16 mouse cellular contexts compared by ENCODE assay signal in the genomic region with DNA sequence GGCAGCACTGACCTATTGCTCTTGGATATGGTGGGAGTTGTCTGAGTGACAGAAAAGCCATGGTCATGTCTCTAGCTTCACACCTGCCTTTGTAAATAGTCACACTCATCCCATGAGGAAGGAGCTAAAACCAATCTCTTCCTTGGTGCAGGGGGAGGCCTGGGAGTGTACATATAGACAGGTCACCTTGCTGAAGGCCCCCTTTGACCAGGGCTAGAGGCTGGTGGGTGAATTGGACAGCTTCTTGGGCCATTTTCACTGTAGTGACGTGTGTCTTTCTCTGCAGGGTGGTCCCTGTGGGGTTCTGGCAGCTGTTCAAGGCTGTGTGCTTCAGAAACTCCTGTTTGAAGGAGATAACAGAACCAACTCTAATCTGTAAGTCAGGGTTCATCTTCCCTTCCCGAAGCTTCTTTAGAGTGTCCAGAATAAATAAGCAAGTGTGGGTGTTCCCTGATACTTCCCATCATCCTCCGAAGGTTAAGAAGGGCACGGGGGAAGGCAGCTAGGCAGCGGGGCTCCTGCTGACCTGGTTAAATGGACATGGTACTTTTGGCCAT.
DNase-seq lines count a peak whose midpoint lies in the region; ATAC-seq lines count a peak whose summit lies in the region.
"Had no signal": no experiment of that assay in that cellular context is flagged by ENCODE, and none has a peak within 500 bp of the region (broad histone marks: within the 10 kb centered on the region; RNA-seq: fewer than 3 reads in every experiment).

No protein-coding gene starts in this region.

- H3K36me3 ChIP-seq in liver, embryonic 13.5 days, result no peaks in the 10 kb centered on the region

- no peaks in the 10 kb centered on the region for H3K9me3 ChIP-seq in liver, embryonic 13.5 days (replicated peaks)
- H3K9me3 ChIP-seq: embryonic facial prominence, embryonic 13.5 days; forebrain, embryonic 12.5 days; limb, embryonic 12.5 days; neural tube, embryonic 15.5 days had no signal

- H3K4me3 ChIP-seq in liver, embryonic 13.5 days (replicated peaks), result 0 out of 2 replicates have a peak overlapping the region, but pooled peaks have one; percentile 1
- H3K4me3 ChIP-seq: embryonic facial prominence, embryonic 13.5 days; forebrain, embryonic 12.5 days; layer of hippocampus, adult 2 months; limb, embryonic 12.5 days; neural tube, embryonic 15.5 days had no signal

- H3K4me2 ChIP-seq in liver, embryonic 13.5 days, result peak overlapping the region; percentile 49
- H3K4me2 ChIP-seq: embryonic facial prominence, embryonic 13.5 days; forebrain, embryonic 12.5 days; limb, embryonic 12.5 days; neural tube, embryonic 15.5 days had no signal

- H3K27me3 ChIP-seq in liver, embryonic 13.5 days, result no peaks in the 10 kb centered on the region
- H3K27me3 ChIP-seq: embryonic facial prominence, embryonic 13.5 days; forebrain, embryonic 12.5 days; limb, embryonic 12.5 days; neural tube, embryonic 15.5 days; Patski had no signal

- H3K9ac ChIP-seq in liver, embryonic 13.5 days, result peak overlapping the region; percentile 59
- H3K9ac ChIP-seq: embryonic facial prominence, embryonic 13.5 days; forebrain, embryonic 12.5 days; limb, embryonic 12.5 days; neural tube, embryonic 15.5 days had no signal

- no peak for ATAC-seq in cerebellum, adult (ENCODE audit: insufficient number of reproducible peaks, low FRiP score, low TSS enrichment)
- ATAC-seq in liver, embryonic 13.5 days (ENCODE audit: low read depth), result peak; percentile 90
- no peak for ATAC-seq in inflammation-experienced regulatory T-cells, adult 6 months
- ATAC-seq: Patski had no signal

- WGBS in liver, embryonic 13.5 days (ENCODE audit: insufficient replicate concordance), result 14% methylated on average over 5 of the region's 5 CpGs

- peak overlapping the region; percentile 84 for H3K27ac ChIP-seq in liver, embryonic 13.5 days
- H3K27ac ChIP-seq: embryonic facial prominence, embryonic 13.5 days; forebrain, embryonic 12.5 days; layer of hippocampus, adult 2 months; limb, embryonic 12.5 days; neural tube, embryonic 15.5 days had no signal

- peaks cover 66% of the 10 kb centered on the region for H3K4me1 ChIP-seq in liver, embryonic 13.5 days (replicated peaks)
- H3K4me1 ChIP-seq: forebrain, embryonic 12.5 days; neural tube, embryonic 15.5 days had no signal

- peak; percentile 19 for DNase-seq in cerebellum, adult 9-10 months
- DNase-seq in c-Kit-positive CD71-positive TER-119-negative erythroid progenitor cells, embryonic 14.5 days (ENCODE audit: low read depth), result peak; percentile 69
- peak; percentile 55 for DNase-seq in liver, embryonic 13.5 days
- peak; percentile 55 to 78 for DNase-seq in spleen, postnatal 10 days (ENCODE audit: low spot score in 2 of 2)
- DNase-seq in embryo, embryonic 10 days (ENCODE audit: low spot score), result no peak
- DNase-seq in lung, postnatal 4 days, result no peak
- DNase-seq: heart, adult 11 months; retina, postnatal 1 day had no signal

Comparison
In these comparisons a context has a peak if more than half of its experiments do, and no peak if none do; other contexts are left out.
1. DNase-seq: peak in cerebellum, adult 9-10 months (single experiment), c-Kit-positive CD71-positive TER-119-negative erythroid progenitor cells, embryonic 14.5 days (single experiment), liver, embryonic 13.5 days (single experiment) and spleen, postnatal 10 days (2 of 2); none in embryo, embryonic 10 days (single experiment) and lung, postnatal 4 days (0 of 2).